Mouse (Mus musculus) hindbrain, postnatal 0 days (tissue): ENCODE measurements around the gene Zfp113. TPM values are rescaled to one million over a fixed set of nuclear protein-coding genes. Genes with fewer than 3 reads are reported as not detected.

Experiments used
- ATAC-seq: fragments of 200-750 bp; cut with Nextera tagmentation; 2 replicates; pipeline ENCODE4 v1.8.0; 2017; ENCODE audit warnings: mild to moderate bottlenecking, moderate TSS enrichment, moderate library complexity
- DNase-seq: peaks from one replicate; pipeline ENCODE4 v3.0.0-alpha.2; 2015; ENCODE audit warnings: low spot score
- H3K27ac ChIP-seq: fragments of 300-500 bp; sonication (generic); 2 replicates; pipeline ENCODE4 v1.5.1; 2014; ENCODE audit warnings: mild to moderate bottlenecking
- H3K27me3 ChIP-seq: fragments of 300-500 bp; sonication (generic); 2 replicates; pipeline ENCODE4 v1.6.1; 2014; ENCODE audit warnings: low read length, mixed read lengths; ENCODE audit not compliant: insufficient read depth
- H3K36me3 ChIP-seq: fragments of 300-500 bp; sonication (generic); 2 replicates; pipeline ENCODE4 v1.6.1; 2014; ENCODE audit warnings: low read length, mixed read lengths; ENCODE audit not compliant: insufficient read depth
- H3K4me1 ChIP-seq: fragments of 300-500 bp; sonication (generic); 2 replicates; pipeline ENCODE4 v1.6.1; 2014; ENCODE audit warnings: antibody characterized with exemption, low read length, mixed read lengths; ENCODE audit not compliant: insufficient read depth
- H3K4me2 ChIP-seq: fragments of 300-500 bp; sonication (generic); 2 replicates; pipeline ENCODE4 v1.6.1; 2014; ENCODE audit warnings: low read depth, mild to moderate bottlenecking, low read length, moderate library complexity, mixed read lengths
- H3K4me3 ChIP-seq: fragments of 300-500 bp; sonication (generic); 2 replicates; pipeline ENCODE4 v1.5.1; 2014; ENCODE audit warnings: low read length
- H3K9ac ChIP-seq: fragments of 300-500 bp; sonication (generic); replicated peaks from 2 replicates; pipeline ENCODE4 v1.6.1; 2014; ENCODE audit warnings: mild to moderate bottlenecking, low read length, moderate library complexity, mixed read lengths
- H3K9me3 ChIP-seq: fragments of 300-500 bp; sonication (generic); 2 replicates; pipeline ENCODE4 v1.6.1; 2016; ENCODE audit warnings: low read length, mixed read lengths
- CTCF ChIP-seq: IDR thresholded peaks from 2 replicates; pipeline ENCODE4 v1.5.1; 2016; ENCODE audit warnings: antibody characterized with exemption, control low read depth, low read depth
- WGBS: fragments of 180-500 bp; shearing (Covaris S2); extraction: QIAGEN DNeasy Blood & Tissue Kit; methylation state at CpG from one replicate; pipeline ENCODE4 v1.1.7; 2014; 5-methylcytosine and 5-hydroxymethylcytosine counted together
- polyA plus RNA-seq: library from polyadenylated mRNA; unstranded; fragments of >200 nt; fragmentation: Nextera tagmentation; extraction: Ambion mirVana; gene quantifications from 2 replicates; pipeline ENCODE4 v1.2.1, GENCODE M21; 2015
- total RNA-seq: library from RNA; depleted of rRNA; stranded (reverse); fragments of >200 nt; gene quantifications from 2 replicates; pipeline ENCODE4 v1.2.3, GENCODE M21; 2014

Zfp113 gene
- total and polyA plus RNA-seq, 2 experiments from 2014 or later, result 7.9 to 43.2 TPM

DNA sequence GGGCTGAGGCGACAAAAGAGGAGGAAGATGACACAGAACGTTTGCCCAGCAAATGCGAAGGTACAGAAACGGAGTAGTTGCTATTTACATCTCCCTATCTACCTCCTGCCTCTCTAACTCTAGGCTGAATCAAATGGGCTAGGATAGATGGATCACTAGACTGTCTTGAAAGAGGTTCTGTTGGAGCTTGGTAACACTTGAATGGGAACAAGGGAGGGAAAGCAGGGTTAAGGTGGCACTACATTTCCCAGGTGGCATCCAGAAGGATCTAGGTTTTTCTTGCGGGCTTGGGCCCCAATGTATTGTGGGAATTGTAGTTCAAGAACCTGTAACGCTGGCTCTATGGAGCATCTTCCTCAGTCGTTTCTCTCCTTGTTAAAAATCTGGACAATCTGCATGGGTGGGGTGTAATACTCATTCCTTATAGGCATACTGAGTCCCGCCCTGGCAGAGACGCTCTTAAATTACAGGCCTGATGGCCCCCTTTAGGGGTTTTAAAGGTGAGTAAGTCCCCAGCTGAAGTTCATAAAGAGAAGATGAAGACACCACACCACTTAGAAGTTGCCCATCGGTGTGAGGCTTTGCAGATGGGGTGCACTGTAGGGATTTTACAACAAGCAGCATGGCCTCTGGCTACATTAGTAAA, 32.2 kb upstream of the Zfp113 start:
- Histone ChIP-seq H3K4me1 (peaks cover 16% of the 10 kb centered on the region; the same call in 1 of the 2 replicates), H3K9ac (peak overlapping the region; percentile 75), H3K4me2 (peak overlapping the region; percentile 88), H3K9me3 (no peaks in the 10 kb centered on the region), H3K36me3 (0 out of 2 replicates have a peak, but pooled peaks cover 4% of the 10 kb centered on the region), H3K4me3 (peak overlapping the region; percentile 73), H3K27me3 (no peaks in the 10 kb centered on the region), H3K27ac (peak overlapping the region; percentile 62)
- TF ChIP-seq CTCF, result no peak
- WGBS, result 0% methylated on average over 10 of the region's 10 CpGs
- ATAC-seq (peak; percentile 86), DNase-seq (peak; percentile 93)

DNA sequence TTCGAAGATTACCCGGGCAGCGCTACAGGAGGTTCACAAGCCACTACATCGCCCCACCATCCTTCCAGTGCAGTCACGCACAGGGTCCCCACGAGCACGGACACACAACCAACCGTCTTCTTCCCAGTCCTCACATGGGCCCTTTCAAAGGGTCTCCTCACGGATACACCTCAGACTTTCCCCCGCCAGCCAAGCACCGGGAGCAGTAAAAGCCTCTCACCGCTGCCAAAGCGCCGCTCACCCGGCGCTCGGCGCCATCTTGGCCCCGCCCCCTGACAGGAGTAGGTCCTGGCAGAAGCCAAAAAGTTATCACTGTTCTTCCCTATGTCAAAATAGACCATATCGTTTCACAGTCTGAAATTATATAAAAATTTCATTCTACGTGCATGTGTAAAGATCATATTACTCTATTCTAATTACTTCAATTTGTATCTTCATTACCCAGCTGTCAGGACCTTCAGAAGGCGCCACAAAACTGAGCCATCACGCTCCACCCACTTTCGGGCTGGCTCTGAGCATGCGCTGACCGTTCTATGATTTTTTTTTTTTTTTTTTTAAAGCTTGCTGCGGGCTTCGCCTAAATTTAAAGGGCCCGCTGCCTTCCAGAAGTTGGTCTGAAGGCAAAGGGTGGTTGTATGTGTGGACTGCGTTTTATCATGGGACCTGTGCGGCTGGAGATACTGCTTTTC, 31.6 kb upstream of the Zfp113 start, which contains the start of the genes Taf6 and Cnpy4:
Gene Taf6 (minus strand): TSS at position 502 of the 689 bp plus-strand sequence.
Gene Cnpy4 (plus strand): TSS at position 536 of the 689 bp plus-strand sequence.
- peak within 1 kb of the TSS; percentile 88 for H3K4me2 ChIP-seq
- peaks cover 16% of the 10 kb centered on the region; the same call in 1 of the 2 replicates for H3K4me1 ChIP-seq
- peak within 1 kb of the TSS; percentile 73 for H3K4me3 ChIP-seq
- peaks cover 9% of the 10 kb centered on the region for H3K36me3 ChIP-seq
- H3K9me3 ChIP-seq, result no peaks in the 10 kb centered on the region
- peak within 1 kb of the TSS; percentile 82 for H3K27ac ChIP-seq
- WGBS, result under 1% methylated on average over 31 of the region's 31 CpGs
- peak; percentile 93 for DNase-seq
- H3K27me3 ChIP-seq, result no peaks in the 10 kb centered on the region
- peak; percentile 88 for ATAC-seq
- H3K9ac ChIP-seq, result peak within 1 kb of the TSS; percentile 75
- TF ChIP-seq CTCF, result no peak

DNA sequence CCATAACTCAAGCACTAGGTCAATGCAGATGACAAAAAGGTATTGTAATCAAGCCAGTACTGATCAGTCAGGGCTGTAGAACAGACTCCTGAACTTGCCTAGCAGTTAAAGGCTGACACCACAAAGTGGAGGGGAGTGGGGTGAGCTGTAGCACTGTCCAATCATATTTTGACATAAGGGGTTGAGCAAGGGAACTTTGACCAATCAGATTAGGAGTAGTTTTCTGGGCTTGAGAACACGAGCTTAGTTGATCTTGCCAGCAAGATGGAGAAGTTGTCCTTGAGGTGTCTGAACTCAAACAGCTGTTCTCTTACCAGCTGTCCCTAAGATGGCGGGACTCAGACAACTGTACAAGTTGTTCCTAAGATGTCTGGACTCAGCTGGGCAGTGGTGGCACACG, 17.7 kb upstream of the Zfp113 start:
- H3K9ac ChIP-seq, result no peak overlapping the region
- DNase-seq (no peak), ATAC-seq (no peak)
- H3K4me1 ChIP-seq, result 0 out of 2 replicates have a peak, but pooled peaks cover 3% of the 10 kb centered on the region
- H3K27me3 ChIP-seq, result no peaks in the 10 kb centered on the region
- H3K36me3 ChIP-seq, result peaks cover 21% of the 10 kb centered on the region
- TF ChIP-seq CTCF, result no peak
- no peaks in the 10 kb centered on the region for H3K9me3 ChIP-seq
- H3K4me2 ChIP-seq, result no peak overlapping the region
- no peak overlapping the region for H3K4me3 ChIP-seq
- 75% methylated on average over 3 of the region's 3 CpGs for WGBS
- H3K27ac ChIP-seq, result no peak overlapping the region

DNA sequence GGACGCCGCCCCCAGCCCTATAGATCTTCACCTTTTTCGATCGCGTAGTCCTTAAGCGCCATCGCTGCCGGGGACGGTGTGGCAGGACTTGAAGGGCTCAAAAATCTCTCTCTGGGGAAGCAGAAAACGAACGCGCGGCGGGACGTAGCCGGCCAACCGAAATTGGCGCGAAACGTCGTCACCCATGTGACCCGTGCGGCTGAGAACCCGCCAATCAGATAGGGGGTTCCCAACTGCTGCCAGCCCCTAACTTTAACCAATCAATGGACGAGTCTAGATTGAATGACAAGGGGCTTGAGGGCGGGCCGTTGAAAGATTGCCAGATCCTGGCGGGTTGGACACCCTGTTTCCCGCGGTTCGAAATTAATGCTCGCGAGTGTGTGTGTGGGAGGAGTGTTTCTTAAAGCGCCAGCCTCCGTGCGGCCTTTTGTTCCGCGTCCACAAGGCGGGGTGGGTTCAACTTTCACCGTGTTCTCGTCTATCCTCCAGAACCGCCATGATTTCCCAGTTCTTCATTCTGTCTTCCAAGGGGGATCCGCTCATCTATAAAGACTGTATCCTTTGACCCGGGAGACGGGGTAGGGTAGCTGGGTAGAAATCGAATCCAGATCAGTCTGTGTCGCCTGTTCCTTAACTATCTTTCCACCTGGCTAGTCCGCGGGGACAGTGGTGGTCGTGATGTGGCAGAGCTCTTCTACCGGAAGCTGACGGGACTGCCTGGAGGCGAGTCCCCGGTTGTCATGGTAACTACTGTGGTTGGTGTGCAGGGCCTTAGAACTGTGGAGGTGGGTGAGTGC, 16.3 kb upstream of the Zfp113 start, which contains the start of the genes Ap4m1 and Mcm7:
Gene Ap4m1 (plus strand): TSS at position 308 of the 797 bp plus-strand sequence.
Gene Mcm7 (minus strand): TSS at position 728 of the 797 bp plus-strand sequence.
- H3K9ac ChIP-seq, result peak within 1 kb of the TSS; percentile 69
- peak; percentile 43; the same call in 1 of the 2 replicates for TF ChIP-seq CTCF
- H3K27me3 ChIP-seq, result no peaks in the 10 kb centered on the region
- 0 out of 2 replicates have a peak, but pooled peaks cover 3% of the 10 kb centered on the region for H3K4me1 ChIP-seq
- WGBS, result under 1% methylated on average over 54 of the region's 54 CpGs
- DNase-seq (peak; percentile 99), ATAC-seq (peak; percentile 93)
- H3K36me3 ChIP-seq, result peaks cover 24% of the 10 kb centered on the region
- peak within 1 kb of the TSS; percentile 91 for H3K27ac ChIP-seq
- peak within 1 kb of the TSS; percentile 96 for H3K4me2 ChIP-seq
- H3K4me3 ChIP-seq, result peak within 1 kb of the TSS; percentile 66
- no peaks in the 10 kb centered on the region for H3K9me3 ChIP-seq

DNA sequence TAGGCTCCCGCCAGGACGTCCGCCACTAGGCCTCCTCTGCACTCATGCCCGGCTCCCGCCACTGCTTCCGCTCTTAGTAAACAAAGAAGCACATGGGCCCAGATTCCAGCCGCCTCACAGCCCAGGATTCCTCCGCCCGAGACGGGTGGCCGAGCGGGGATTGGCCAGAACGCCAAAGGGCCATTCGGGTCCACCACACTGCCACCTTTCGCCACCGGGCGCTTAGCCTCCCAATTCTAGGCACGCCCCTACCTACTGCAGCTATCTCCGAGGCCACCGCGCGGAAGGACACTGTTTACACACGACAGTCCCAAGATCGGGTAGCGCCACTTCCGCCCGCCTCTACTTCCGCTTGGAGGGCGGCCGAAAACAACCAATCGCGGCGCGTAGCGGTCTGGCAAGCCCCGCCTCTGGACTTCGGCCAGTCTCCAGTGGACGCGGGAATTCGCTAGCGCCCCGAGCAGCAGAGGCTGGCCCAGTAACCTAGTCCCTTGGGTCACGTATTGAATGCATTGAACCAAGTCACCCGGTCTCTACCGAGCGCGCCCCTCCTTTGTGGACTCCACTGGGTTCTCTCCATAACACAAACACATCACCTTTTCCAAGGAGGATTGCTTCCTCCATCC, 15.5 kb upstream of the Zfp113 start:
- peak; percentile 57 for TF ChIP-seq CTCF
- Histone ChIP-seq H3K4me3 (peak overlapping the region; percentile 66), H3K36me3 (peaks cover 33% of the 10 kb centered on the region), H3K4me2 (peak overlapping the region; percentile 96), H3K4me1 (0 out of 2 replicates have a peak, but pooled peaks cover 3% of the 10 kb centered on the region), H3K27me3 (no peaks in the 10 kb centered on the region), H3K9ac (peak overlapping the region; percentile 69), H3K27ac (peak overlapping the region; percentile 82), H3K9me3 (no peaks in the 10 kb centered on the region)
- ATAC-seq, result peak; percentile 89
- WGBS, result under 1% methylated on average over 47 of the region's 47 CpGs
- DNase-seq, result peak; percentile 98

DNA sequence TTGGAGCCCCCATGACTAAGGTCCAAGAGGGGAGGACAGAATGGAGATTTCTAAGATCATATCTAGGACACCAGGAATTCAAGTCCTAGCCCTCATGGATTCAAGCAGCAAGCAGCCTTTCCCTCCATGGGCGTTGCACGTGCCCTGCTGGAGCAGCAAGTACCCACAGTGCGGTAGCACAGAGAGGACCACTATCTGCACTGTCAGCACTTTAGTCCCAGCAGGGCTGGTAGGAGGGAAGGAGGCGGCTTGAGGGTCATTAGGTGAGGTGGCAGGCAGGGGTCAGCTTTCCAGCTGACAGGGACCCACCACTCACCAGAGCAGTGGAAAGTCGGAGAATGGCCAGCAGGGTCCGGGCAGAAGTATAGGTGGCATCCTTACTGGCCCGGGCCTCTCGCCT, 10.1 kb upstream of the Zfp113 start:
- no peaks in the 10 kb centered on the region for H3K27me3 ChIP-seq
- no peak overlapping the region for H3K4me3 ChIP-seq
- no peaks in the 10 kb centered on the region for H3K9me3 ChIP-seq
- H3K4me1 ChIP-seq, result no peaks in the 10 kb centered on the region; the same call in 1 of the 2 replicates
- DNase-seq, result no peak
- WGBS, result 76% methylated on average over 8 of the region's 8 CpGs
- no peak overlapping the region for H3K9ac ChIP-seq
- no peak for ATAC-seq
- H3K27ac ChIP-seq, result no peak overlapping the region
- peaks cover 53% of the 10 kb centered on the region for H3K36me3 ChIP-seq
- TF ChIP-seq CTCF, result no peak
- no peak overlapping the region for H3K4me2 ChIP-seq
